Mouse (Mus musculus): ENCODE results near the gene Rplp1.
A peak's percentile ranks its signal among the peaks of the same experiment; 100 is the strongest.

The Rplp1 gene

GRCm38 (mm10) chr9:61914203-61914916, at the start of gene Rplp1:
Rplp1 (minus strand) TSS chr9:61914542.
- peak; percentile 95 for DNase-seq

GRCm38 (mm10) chr9:61963356-61963755, 49.0 kb upstream of the Rplp1 start:
- no peak for DNase-seq

- no peak for DNase-seq
Measured at GRCm38 (mm10) chr9:61961181-61961580, 46.8 kb upstream of the Rplp1 start.

- no peak for DNase-seq
Measured at GRCm38 (mm10) chr9:61960753-61961152, 46.4 kb upstream of the Rplp1 start.

- DNase-seq: no peak
Measured at GRCm38 (mm10) chr9:61959921-61960569, 45.7 kb upstream of the Rplp1 start.

GRCm38 (mm10) chr9:61954707-61955106, 40.4 kb upstream of the Rplp1 start:
- no peak for DNase-seq

- no peak for DNase-seq
Measured at GRCm38 (mm10) chr9:61952241-61952640, 37.9 kb upstream of the Rplp1 start.

GRCm38 (mm10) chr9:61947402-61948346, 33.3 kb upstream of the Rplp1 start:
- peak; percentile 63 for DNase-seq

- DNase-seq: peak; percentile 95
Measured at GRCm38 (mm10) chr9:61946623-61947401, 32.5 kb upstream of the Rplp1 start, which contains the start of gene Kif23. Kif23 (minus strand) TSS chr9:61946774.

GRCm38 (mm10) chr9:61945973-61946611, 31.8 kb upstream of the Rplp1 start:
- DNase-seq: no peak

GRCm38 (mm10) chr9:61941054-61941453, 26.7 kb upstream of the Rplp1 start:
- no peak for DNase-seq

GRCm38 (mm10) chr9:61933333-61933732, 19.0 kb upstream of the Rplp1 start:
- DNase-seq: no peak

GRCm38 (mm10) chr9:61932009-61932408, 17.7 kb upstream of the Rplp1 start:
- DNase-seq: no peak

GRCm38 (mm10) chr9:61925086-61925660, 10.8 kb upstream of the Rplp1 start:
- no peak for DNase-seq

- DNase-seq: no peak
Measured at GRCm38 (mm10) chr9:61920331-61920730, 6.0 kb upstream of the Rplp1 start.

GRCm38 (mm10) chr9:61919464-61919863, 5.1 kb upstream of the Rplp1 start:
- DNase-seq: no peak

GRCm38 (mm10) chr9:61917436-61917835, 3.1 kb upstream of the Rplp1 start:
- DNase-seq: no peak

- no peak for DNase-seq
Measured at GRCm38 (mm10) chr9:61916986-61917385, 2.6 kb upstream of the Rplp1 start.

GRCm38 (mm10) chr9:61915393-61916005, 1.2 kb upstream of the Rplp1 start:
- no peak for DNase-seq

- no peak for DNase-seq
Measured at GRCm38 (mm10) chr9:61914917-61915300, 567 bp upstream of the Rplp1 start.
